Mouse (Mus musculus): ENCODE measurements at regions not wholly inside any gene's neighbourhood (a gene's known extent, or its start where the extent isn't known, plus 50 kb on each side); places are given as distances from the start of the nearest gene placed in this dataset.

- H3K9ac ChIP-seq (ENCODE audit: low read length): no peak overlapping the region
- H3K4me1 ChIP-seq (replicated peaks; ENCODE audit: control insufficient read depth, insufficient read depth, low read length): no peaks in the 10 kb centered on the region
- no peaks in the 10 kb centered on the region for H3K9me3 ChIP-seq (ENCODE audit: control insufficient read depth, low read length)
- no peak for DNase-seq (ENCODE audit: low spot score)
- no peaks in the 10 kb centered on the region; the same call in 1 of the 2 replicates for H3K27me3 ChIP-seq (ENCODE audit: control insufficient read depth, insufficient read depth, low read length)
- H3K4me2 ChIP-seq (ENCODE audit: low read depth, low read length, severe bottlenecking): no peak overlapping the region
- H3K27ac ChIP-seq (ENCODE audit: low read depth, low read length): no peak overlapping the region
- ATAC-seq (replicated peaks; ENCODE audit: low FRiP score): no peak
- 77% methylated on average over 7 of the region's 7 CpGs for WGBS
- H3K36me3 ChIP-seq (ENCODE audit: control insufficient read depth, insufficient read depth, low read length): no peaks in the 10 kb centered on the region
- H3K4me3 ChIP-seq (ENCODE audit: low read depth, low read length): no peak overlapping the region
These were observed 466.9 kb downstream of the Prss52 start for GRCm38 (mm10) chr14:64570951-64571350.

GRCm38 (mm10) chr14:64572756-64573155 lies 468.7 kb downstream of the Prss52 start:
- DNase-seq (ENCODE audit: low spot score) (no peak), ATAC-seq (replicated peaks; ENCODE audit: low FRiP score) (no peak)
- Histone ChIP-seq H3K27ac (ENCODE audit: low read depth, low read length) (no peak overlapping the region), H3K9me3 (ENCODE audit: control insufficient read depth, low read length) (no peaks in the 10 kb centered on the region), H3K36me3 (ENCODE audit: control insufficient read depth, insufficient read depth, low read length) (no peaks in the 10 kb centered on the region), H3K9ac (ENCODE audit: low read length) (no peak overlapping the region), H3K4me2 (ENCODE audit: low read depth, low read length, severe bottlenecking) (no peak overlapping the region), H3K27me3 (ENCODE audit: control insufficient read depth, insufficient read depth, low read length) (no peaks in the 10 kb centered on the region; the same call in 1 of the 2 replicates), H3K4me3 (ENCODE audit: low read depth, low read length) (no peak overlapping the region), H3K4me1 (replicated peaks; ENCODE audit: control insufficient read depth, insufficient read depth, low read length) (no peaks in the 10 kb centered on the region)
- WGBS: 78% methylated on average over 2 of the region's 2 CpGs

- Histone ChIP-seq H3K36me3 (ENCODE audit: control insufficient read depth, insufficient read depth, low read length) (no peaks in the 10 kb centered on the region), H3K27me3 (ENCODE audit: control insufficient read depth, insufficient read depth, low read length) (no peaks in the 10 kb centered on the region; the same call in 1 of the 2 replicates), H3K9me3 (ENCODE audit: control insufficient read depth, low read length) (no peaks in the 10 kb centered on the region), H3K4me2 (ENCODE audit: low read depth, low read length, severe bottlenecking) (no peak overlapping the region), H3K27ac (ENCODE audit: low read depth, low read length) (no peak overlapping the region), H3K9ac (ENCODE audit: low read length) (no peak overlapping the region), H3K4me1 (replicated peaks; ENCODE audit: control insufficient read depth, insufficient read depth, low read length) (no peaks in the 10 kb centered on the region), H3K4me3 (ENCODE audit: low read depth, low read length) (no peak overlapping the region)
- 66% methylated on average over 5 of the region's 5 CpGs for WGBS
- ATAC-seq (replicated peaks; ENCODE audit: low FRiP score) (no peak), DNase-seq (ENCODE audit: low spot score) (no peak)
These were observed 469.7 kb downstream of the Prss52 start for GRCm38 (mm10) chr14:64573773-64574172.

GRCm38 (mm10) chr14:64574277-64574676 lies 470.2 kb downstream of the Prss52 start:
- no peak overlapping the region for H3K4me3 ChIP-seq (ENCODE audit: low read depth, low read length)
- no peak for DNase-seq (ENCODE audit: low spot score)
- 61% methylated on average over 7 of the region's 7 CpGs for WGBS
- no peak overlapping the region for H3K4me2 ChIP-seq (ENCODE audit: low read depth, low read length, severe bottlenecking)
- no peaks in the 10 kb centered on the region for H3K9me3 ChIP-seq (ENCODE audit: control insufficient read depth, low read length)
- H3K4me1 ChIP-seq (replicated peaks; ENCODE audit: control insufficient read depth, insufficient read depth, low read length): no peaks in the 10 kb centered on the region
- no peaks in the 10 kb centered on the region; the same call in 1 of the 2 replicates for H3K27me3 ChIP-seq (ENCODE audit: control insufficient read depth, insufficient read depth, low read length)
- no peak for ATAC-seq (replicated peaks; ENCODE audit: low FRiP score)
- H3K27ac ChIP-seq (ENCODE audit: low read depth, low read length): no peak overlapping the region
- H3K9ac ChIP-seq (ENCODE audit: low read length): no peak overlapping the region
- no peaks in the 10 kb centered on the region for H3K36me3 ChIP-seq (ENCODE audit: control insufficient read depth, insufficient read depth, low read length)

- H3K9ac ChIP-seq (ENCODE audit: low read length): no peak overlapping the region
- H3K9me3 ChIP-seq (ENCODE audit: control insufficient read depth, low read length): no peaks in the 10 kb centered on the region
- H3K27me3 ChIP-seq (ENCODE audit: control insufficient read depth, insufficient read depth, low read length): no peaks in the 10 kb centered on the region; the same call in 1 of the 2 replicates
- DNase-seq (ENCODE audit: low spot score) (no peak), ATAC-seq (replicated peaks; ENCODE audit: low FRiP score) (no peak)
- H3K4me1 ChIP-seq (replicated peaks; ENCODE audit: control insufficient read depth, insufficient read depth, low read length): no peaks in the 10 kb centered on the region
- no peaks in the 10 kb centered on the region for H3K36me3 ChIP-seq (ENCODE audit: control insufficient read depth, insufficient read depth, low read length)
- no peak overlapping the region for H3K4me2 ChIP-seq (ENCODE audit: low read depth, low read length, severe bottlenecking)
- no peak overlapping the region for H3K27ac ChIP-seq (ENCODE audit: low read depth, low read length)
- no peak overlapping the region for H3K4me3 ChIP-seq (ENCODE audit: low read depth, low read length)
- WGBS: 85% methylated on average over 6 of the region's 6 CpGs
These were observed 470.7 kb downstream of the Prss52 start for GRCm38 (mm10) chr14:64574773-64575172.

- 40% methylated on average over 4 of the region's 4 CpGs for WGBS
- no peak overlapping the region for H3K9ac ChIP-seq (ENCODE audit: low read length)
- no peak overlapping the region for H3K27ac ChIP-seq (ENCODE audit: low read depth, low read length)
- ATAC-seq (replicated peaks; ENCODE audit: low FRiP score) (no peak), DNase-seq (ENCODE audit: low spot score) (no peak)
- no peak overlapping the region for H3K4me2 ChIP-seq (ENCODE audit: low read depth, low read length, severe bottlenecking)
- no peaks in the 10 kb centered on the region for H3K27me3 ChIP-seq (ENCODE audit: control insufficient read depth, insufficient read depth, low read length)
- H3K9me3 ChIP-seq (ENCODE audit: control insufficient read depth, low read length): no peaks in the 10 kb centered on the region
- H3K36me3 ChIP-seq (ENCODE audit: control insufficient read depth, insufficient read depth, low read length): no peaks in the 10 kb centered on the region
- no peaks in the 10 kb centered on the region for H3K4me1 ChIP-seq (replicated peaks; ENCODE audit: control insufficient read depth, insufficient read depth, low read length)
- H3K4me3 ChIP-seq (ENCODE audit: low read depth, low read length): no peak overlapping the region
These were observed 471.9 kb downstream of the Prss52 start for GRCm38 (mm10) chr14:64575954-64576353.

- ATAC-seq (replicated peaks; ENCODE audit: low FRiP score) (no peak), DNase-seq (ENCODE audit: low spot score) (no peak)
- H3K9me3 ChIP-seq (ENCODE audit: control insufficient read depth, low read length): no peaks in the 10 kb centered on the region
- 69% methylated on average over 4 of the region's 4 CpGs for WGBS
- peaks cover under 1% of the 10 kb centered on the region; the same call in 1 of the 2 replicates for H3K4me1 ChIP-seq (replicated peaks; ENCODE audit: control insufficient read depth, insufficient read depth, low read length)
- H3K27me3 ChIP-seq (ENCODE audit: control insufficient read depth, insufficient read depth, low read length): peaks cover 4% of the 10 kb centered on the region
- H3K27ac ChIP-seq (ENCODE audit: low read depth, low read length): no peak overlapping the region
- H3K36me3 ChIP-seq (ENCODE audit: control insufficient read depth, insufficient read depth, low read length): no peaks in the 10 kb centered on the region
- no peak overlapping the region for H3K4me2 ChIP-seq (ENCODE audit: low read depth, low read length, severe bottlenecking)
- no peak overlapping the region for H3K9ac ChIP-seq (ENCODE audit: low read length)
- H3K4me3 ChIP-seq (ENCODE audit: low read depth, low read length): no peak overlapping the region
These were observed 476.0 kb downstream of the Prss52 start for GRCm38 (mm10) chr14:64580086-64580485.

GRCm38 (mm10) chr14:64580862-64581261 lies 476.8 kb downstream of the Prss52 start:
- Histone ChIP-seq H3K27ac (ENCODE audit: low read depth, low read length) (no peak overlapping the region), H3K4me2 (ENCODE audit: low read depth, low read length, severe bottlenecking) (no peak overlapping the region), H3K4me1 (replicated peaks; ENCODE audit: control insufficient read depth, insufficient read depth, low read length) (peaks cover 4% of the 10 kb centered on the region; the same call in 1 of the 2 replicates), H3K9ac (ENCODE audit: low read length) (no peak overlapping the region), H3K4me3 (ENCODE audit: low read depth, low read length) (no peak overlapping the region), H3K36me3 (ENCODE audit: control insufficient read depth, insufficient read depth, low read length) (no peaks in the 10 kb centered on the region), H3K27me3 (ENCODE audit: control insufficient read depth, insufficient read depth, low read length) (peaks cover 12% of the 10 kb centered on the region), H3K9me3 (ENCODE audit: control insufficient read depth, low read length) (no peaks in the 10 kb centered on the region)
- DNase-seq (ENCODE audit: low spot score): no peak
- no peak for ATAC-seq (replicated peaks; ENCODE audit: low FRiP score)
- WGBS: 31% methylated on average over 6 of the region's 6 CpGs

GRCm38 (mm10) chr14:64581705-64582104 lies 477.6 kb downstream of the Prss52 start:
- Histone ChIP-seq H3K9me3 (ENCODE audit: control insufficient read depth, low read length) (no peaks in the 10 kb centered on the region), H3K4me3 (ENCODE audit: low read depth, low read length) (no peak overlapping the region), H3K4me2 (ENCODE audit: low read depth, low read length, severe bottlenecking) (no peak overlapping the region), H3K9ac (ENCODE audit: low read length) (no peak overlapping the region), H3K36me3 (ENCODE audit: control insufficient read depth, insufficient read depth, low read length) (no peaks in the 10 kb centered on the region), H3K4me1 (replicated peaks; ENCODE audit: control insufficient read depth, insufficient read depth, low read length) (peaks cover 4% of the 10 kb centered on the region; the same call in 1 of the 2 replicates), H3K27me3 (ENCODE audit: control insufficient read depth, insufficient read depth, low read length) (peaks cover 21% of the 10 kb centered on the region), H3K27ac (ENCODE audit: low read depth, low read length) (no peak overlapping the region)
- ATAC-seq (replicated peaks; ENCODE audit: low FRiP score): no peak
- WGBS: 19% methylated on average over 7 of the region's 7 CpGs
- DNase-seq (ENCODE audit: low spot score): no peak

Data from forebrain, embryonic 11.5 days (tissue).